Mouse (Mus musculus) adrenal gland, postnatal 14 days (tissue): ENCODE results near the gene Mettl8. TPM values are rescaled to one million over a fixed set of nuclear protein-coding genes. Genes with fewer than 3 reads are reported as not detected.

Source experiments
- DNase-seq: peaks from one replicate; pipeline ENCODE4 v3.0.0; 2021; ENCODE audit warnings: mixed read lengths
- total RNA-seq: library from RNA; stranded (reverse); gene quantifications from 2 replicates; pipeline ENCODE4 v1.2.3, GENCODE M21; 2021

The Mettl8 gene
- total RNA-seq, 1 experiment from 2014 or later: 11.6 TPM

DNA sequence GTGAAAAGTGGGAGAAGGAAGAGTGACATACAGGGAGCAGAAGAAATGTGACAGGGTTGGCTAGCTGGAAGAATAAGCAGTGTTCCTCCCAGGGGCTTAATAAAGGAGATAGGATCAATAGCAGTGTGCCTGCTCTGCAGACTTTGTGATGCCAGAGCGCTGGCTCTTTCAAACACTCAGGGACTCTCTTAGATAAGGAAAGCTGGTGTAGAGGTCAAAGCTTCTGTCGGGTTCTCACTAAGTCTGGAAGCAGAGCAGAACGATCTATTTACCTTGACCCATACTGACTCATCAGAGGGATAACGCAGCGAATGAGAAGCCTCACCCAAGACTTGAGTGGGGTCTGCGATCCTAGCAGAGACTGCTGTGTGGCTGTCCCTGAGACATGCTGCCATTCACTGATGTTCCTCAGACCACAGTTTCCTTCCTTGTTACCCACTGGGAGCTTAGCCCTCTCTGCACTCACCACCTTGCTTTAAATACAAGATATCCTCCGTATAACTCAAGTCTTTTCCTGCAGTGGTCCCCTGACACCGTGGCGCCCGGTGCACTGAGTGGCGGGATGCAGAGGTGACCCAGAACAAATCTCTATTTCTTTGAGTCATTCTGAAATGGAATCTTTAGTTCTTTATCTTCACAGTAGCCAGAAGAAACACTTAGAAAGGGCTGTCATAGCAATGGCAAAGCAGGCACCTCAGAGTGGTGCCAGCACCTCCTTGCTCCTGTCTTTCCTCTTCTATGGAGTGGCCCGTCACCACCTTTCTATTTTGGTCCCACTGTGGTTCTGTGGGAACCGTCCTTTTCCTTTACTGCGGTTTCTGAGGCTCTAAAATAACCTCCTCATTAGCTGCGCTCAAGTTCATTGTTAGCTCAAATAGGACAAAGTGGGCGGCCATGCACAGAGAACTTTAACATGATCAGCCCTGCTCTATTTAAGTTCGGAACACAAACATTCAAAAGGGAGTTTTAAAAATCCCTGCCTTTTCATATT lies 65.9 kb downstream of the Mettl8 start:
- peak; percentile 27 for DNase-seq

DNA sequence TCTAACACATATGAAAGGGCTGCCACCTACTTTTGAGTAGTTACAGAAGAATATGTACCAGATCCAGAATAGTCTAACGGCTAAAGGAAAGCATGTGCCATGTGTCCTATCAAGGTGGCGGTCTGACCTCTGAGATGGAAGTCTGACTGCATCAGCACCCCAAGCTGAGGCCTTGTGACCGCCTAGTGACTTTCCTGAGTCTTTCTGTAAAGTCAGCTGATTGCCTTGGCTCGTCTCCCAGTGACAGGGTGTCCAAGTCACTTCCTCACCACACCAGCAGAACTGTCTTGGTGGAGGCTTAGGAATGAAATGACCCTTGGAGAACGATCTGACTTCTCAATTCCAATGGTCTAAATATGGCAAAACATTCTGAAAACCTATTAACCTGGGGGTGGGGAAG lies 77.1 kb downstream of the Mettl8 start:
- peak; percentile 49 for DNase-seq

DNA sequence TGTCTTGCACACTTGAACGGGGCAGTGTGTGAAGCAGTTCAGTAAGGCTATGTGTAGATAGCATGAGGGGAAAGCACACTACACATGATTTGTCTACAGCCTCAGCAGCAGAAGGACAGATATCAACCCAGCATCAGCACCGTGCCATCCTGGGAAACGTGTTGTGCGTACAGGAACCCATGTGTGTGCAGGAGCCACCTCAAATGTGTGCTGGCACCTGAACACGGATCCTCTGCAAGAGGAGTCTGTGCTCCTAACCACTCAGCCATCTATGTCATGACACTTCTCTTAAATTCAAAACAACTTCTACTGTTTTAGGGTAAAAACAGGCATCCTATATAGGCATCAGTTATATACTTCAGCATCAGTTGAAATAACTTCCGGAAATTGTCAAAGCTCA lies 80.6 kb downstream of the Mettl8 start:
- DNase-seq: no peak

DNA sequence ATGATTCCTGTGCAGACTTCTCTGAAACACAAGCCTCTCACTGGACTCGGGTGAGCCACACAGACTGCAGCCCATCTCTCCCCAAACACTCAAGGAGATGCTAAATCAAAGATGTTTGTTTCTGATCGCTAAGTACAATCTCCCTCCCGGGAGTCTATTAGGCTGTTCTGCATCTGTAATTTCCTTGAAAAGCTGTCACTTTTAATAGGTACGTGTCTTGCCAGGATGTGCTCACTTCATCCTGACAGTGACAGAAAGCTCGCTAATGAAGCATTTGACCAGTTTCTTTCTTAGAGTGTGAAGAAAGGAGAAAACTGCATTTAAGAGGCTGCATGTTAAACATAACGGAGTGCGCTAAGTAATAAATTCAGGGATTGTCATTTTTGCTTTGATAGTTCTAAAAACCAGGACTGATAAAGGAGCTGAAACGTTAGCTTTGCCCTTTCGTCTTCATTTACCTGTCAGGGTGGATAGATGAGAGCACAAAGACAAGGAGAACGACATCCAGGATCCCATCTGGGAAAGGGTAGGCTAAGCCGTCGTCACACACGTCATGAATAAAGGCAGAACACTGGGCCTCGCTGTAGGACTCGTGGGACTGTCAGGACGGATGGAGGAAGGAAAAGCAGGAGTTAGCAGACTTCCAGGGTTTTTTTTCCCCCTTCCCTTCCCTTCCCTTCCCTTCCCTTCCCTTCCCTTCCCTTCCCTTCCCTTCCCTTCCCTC lies 82.4 kb downstream of the Mettl8 start:
- DNase-seq: no peak

DNA sequence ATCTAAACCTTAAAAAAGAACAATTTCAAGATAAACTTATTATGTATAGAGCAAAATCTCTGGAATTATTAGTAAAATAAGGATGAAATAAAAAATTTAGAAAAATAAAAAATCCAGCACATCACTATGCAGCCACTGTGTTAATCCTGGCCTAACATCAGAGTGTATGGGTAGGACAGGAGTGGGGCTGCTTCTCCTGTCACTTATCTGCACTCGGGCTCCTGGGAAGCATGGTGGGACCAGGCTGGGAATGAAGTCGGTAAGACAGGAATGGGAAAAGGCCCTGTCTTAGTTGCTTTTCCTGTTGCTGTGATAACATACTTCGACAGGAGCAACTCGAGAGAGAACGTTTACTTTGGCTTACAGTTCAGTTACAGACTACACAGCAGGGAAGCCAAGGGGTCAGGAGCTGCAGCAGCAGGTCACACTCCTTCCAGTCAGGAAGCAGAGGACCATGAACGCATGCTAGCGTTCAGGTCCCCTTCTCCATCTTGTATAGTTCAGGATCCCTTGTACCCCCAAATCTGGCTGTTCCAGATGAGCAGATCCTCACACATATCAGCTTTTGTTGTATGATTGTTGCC lies 85.1 kb downstream of the Mettl8 start:
- DNase-seq: no peak

DNA sequence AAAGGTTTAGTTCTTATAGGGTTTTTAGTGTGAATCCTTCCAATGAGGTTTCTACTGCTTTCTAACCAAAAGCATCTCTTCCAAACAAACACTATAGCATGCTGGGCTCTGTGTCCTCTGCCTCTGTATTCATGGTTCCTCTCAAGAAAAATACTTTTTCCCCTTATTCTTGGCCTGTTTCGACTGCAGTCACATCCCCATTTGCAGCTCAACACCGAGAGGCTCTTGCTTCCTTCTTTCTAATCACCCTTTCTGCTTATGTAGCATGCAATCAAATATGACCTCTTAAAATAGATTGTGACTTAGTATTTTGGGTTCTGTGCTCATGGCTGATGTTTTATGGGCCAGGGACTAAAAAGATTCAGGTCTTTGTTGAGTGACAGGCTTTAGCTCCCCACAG lies 87.1 kb downstream of the Mettl8 start:
- no peak for DNase-seq

DNA sequence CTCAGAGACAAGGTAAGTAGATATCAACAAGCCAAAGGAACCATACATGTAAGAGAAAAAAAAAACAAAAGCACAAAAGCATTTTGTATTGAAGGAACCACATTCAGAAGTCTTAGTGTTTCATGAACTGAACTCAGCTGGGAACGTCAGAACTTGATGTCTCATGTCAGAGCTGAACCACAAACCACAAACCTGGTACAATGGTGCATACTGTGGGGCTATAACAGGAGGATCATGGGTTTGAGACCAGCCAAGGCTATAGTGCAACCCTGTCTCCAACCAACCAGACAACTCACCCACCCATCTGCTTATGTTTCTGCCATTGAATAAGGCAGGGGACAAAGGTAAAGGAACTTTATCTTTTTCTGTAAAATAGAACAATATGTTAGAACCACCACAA lies 88.2 kb downstream of the Mettl8 start:
- no peak for DNase-seq

DNA sequence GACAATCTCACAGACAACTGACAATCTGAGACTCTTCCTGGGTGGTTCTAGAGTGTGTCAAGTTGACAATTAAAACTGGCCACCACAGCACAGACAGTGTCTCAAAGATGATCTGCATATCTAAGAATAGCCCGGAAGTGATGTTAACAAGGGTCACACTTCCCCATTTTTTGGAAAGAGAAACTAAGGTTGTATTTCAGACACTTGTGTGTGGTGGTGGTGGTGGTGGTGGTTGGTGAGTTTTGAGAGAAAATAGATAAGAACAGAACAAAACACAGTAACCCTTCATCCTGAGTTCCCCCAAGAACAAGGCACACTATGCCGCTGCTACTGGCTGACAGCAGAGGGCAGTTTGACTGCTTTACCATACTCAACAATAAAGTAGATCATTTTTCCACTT lies 90.6 kb downstream of the Mettl8 start:
- no peak for DNase-seq

DNA sequence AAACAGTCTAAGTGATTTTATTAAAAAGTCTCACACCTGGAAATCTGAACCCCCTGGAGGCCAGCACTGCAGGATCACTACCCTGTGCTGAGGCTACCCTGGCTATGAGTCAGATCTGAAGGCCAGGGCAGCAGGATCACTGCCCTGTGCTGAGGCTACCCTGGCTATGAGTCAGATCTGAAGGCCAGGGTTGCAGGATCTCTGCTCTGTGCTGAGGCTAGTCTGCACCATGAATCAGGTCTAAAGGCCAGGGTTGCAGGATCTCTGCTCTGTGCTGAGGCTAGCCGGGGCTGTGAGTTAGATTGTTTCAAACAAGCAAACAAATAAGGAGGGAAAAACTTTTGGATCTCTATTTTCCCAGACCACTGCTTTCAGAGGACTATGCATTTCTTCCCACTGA lies 92.5 kb downstream of the Mettl8 start:
- DNase-seq: peak; percentile 49

DNA sequence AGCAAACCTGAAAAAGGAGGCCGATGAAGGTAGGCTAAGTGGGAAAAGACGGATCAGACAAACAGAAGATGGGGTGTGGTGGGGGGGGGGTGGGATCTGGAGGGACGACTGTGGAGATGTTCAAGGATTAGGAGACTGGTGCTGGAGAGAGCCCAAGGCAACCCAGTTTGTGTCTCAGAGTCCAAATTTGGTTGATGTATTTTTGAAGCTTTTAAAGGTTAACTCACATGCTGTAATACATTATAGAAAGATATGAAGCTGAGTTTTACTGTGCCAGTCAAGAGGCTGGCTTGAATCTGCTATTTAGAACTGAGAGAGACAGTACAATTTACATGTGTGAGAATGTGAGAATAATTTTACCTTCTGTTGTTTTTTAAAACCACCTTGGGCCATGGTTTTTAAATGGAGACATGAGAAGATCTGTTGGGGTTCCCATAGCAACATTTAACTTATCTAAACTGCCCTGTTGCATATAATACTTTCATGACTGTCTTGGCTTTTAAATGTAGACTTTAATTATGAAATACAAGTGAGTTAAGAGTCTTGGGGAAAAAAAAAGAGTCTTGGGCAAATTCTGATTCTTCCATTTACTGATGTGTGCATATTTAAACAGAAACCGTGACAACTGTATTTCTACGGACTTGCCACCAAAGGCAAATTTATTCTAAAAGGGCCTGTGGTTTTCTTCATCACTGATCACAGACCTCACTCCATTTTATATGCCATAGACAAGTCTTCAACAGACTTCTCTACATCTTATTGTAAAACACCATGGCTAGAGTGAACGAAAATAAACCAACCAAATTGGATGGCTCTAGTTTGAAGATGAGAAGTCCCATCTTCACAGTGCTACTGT lies 94.1 kb downstream of the Mettl8 start:
- no peak for DNase-seq

DNA sequence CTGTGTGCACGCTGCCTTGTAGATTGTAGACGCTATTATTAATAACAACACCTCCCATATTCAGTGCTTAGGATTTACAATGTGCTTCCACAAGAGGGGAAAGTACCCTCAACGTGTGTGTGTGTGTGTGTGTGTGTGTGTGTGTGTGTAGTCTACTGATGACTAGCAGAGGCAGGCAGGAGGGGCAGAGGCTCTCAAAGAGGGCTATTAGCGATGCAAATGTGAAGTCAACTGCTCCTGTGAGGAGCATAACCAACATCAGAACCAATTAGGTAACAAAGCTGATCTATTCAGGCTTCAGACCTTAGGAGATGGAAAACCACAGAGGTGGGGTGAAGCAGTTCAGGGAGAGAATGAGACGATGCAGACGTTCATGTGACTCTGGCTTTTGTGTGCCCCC lies 95.3 kb downstream of the Mettl8 start:
- no peak for DNase-seq

DNA sequence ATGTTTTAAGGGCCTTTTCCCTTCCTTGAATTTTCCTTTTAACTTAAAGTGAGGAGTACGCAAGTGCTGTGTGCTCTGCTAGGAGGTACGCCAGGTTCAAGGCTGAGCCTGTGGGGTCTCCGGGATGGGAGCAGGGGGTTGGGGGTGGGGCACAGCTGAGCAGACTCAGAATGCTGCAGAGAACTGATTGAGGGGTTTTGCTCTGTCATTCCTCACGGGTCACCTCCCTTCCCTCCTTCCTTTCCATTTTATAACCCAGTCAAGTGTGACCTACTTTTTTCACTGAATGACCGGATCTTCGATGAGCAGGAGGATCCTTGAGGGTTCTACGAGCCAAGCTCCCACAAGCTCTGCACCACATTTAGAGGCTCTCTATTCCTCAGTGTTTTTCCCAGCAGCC lies 96.0 kb downstream of the Mettl8 start:
- no peak for DNase-seq

DNA sequence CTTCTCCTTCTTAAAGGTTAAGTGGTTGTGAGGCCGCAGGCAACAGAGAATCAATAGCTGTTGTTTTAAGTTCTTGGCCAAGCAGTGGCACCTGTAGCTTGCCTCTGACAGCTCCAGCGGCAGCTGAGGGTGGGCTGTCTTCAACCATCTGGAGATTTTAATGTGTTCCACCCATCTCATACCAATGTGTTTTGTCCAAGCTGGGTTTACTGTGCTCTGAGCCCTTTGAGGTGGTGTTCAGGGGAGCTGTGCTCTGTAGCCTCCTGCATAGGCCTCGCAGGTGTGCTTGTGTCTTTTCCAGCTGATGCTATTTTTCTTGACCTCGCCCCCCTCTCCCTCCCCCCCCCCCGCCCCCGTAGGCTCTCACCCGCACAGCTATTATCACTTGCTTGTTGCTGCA lies 96.8 kb downstream of the Mettl8 start:
- no peak for DNase-seq

DNA sequence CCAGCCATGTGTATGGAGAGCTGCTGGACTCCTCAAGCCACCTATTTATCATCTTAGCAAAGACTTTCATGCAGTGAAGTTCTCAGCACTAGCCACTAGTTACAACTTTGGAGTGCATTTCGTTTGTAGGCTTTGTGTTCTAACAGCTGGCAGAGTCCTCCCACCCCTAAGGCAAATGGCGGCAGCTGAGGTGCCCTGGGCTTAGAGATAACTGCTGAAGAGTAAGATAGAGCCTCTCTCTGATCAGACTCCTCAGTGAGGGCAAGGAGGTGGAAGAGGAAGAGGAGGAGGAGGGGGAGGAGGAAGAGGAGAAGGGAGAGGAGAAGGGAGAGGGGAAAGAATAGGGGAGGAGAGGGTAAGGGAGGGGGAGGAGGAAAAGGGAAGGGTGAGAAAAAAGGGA lies 101.8 kb downstream of the Mettl8 start:
- DNase-seq: no peak

DNA sequence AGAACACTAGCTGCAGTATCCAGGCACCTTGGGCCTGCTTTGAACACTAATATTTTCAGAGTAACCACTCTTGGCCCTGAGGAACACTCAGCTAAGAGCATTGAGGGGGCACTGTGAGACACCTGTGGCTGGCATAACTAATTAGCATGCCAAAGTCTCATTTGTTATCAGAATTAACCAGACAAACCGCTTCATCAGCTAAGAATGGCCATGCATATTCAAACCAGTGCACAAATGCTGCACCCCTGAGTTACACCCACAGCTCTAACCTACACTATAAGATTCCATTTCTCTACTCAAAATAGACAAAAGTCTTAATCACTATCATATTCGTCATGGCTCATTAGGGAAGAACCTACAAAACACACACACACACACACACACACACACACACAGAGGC lies 103.4 kb downstream of the Mettl8 start:
- DNase-seq: no peak

DNA sequence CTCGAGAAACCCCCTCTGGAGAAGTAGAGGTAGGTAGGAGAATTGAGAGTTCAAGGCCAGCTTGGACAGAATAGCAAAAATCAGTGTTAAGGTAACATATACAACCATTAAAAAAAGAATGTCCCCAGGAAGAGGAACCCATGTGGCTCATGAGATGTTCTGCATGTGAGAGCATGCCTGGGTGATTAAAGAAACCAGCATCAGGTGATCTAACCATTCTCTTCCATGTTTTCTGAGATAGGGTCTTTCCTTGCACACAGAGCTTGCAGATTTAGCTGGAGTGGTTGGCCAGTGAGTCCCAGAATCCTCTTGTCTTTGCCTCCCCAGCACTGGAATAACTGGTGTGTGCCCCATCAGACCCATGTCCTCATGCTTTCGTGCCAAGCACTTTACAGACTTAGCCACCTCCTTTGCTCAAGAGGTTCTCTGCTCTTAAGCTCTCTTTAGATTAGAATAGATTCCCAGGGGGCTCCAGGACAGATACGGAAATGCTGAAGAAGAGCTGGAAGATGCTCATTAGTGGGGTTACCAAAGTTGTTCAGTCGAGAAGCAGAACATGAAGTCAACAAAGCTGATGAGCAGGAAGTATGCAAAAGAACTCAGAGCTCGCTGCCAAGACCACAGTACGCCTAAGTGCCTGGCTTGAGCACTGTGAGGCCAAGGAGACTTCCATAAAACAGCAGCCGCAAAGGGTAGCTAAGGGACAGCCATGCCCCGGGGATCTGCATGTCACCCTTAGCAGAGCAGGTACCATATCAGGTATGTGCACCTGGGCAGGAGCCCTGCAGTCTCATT lies 110.7 kb downstream of the Mettl8 start:
- no peak for DNase-seq

DNA sequence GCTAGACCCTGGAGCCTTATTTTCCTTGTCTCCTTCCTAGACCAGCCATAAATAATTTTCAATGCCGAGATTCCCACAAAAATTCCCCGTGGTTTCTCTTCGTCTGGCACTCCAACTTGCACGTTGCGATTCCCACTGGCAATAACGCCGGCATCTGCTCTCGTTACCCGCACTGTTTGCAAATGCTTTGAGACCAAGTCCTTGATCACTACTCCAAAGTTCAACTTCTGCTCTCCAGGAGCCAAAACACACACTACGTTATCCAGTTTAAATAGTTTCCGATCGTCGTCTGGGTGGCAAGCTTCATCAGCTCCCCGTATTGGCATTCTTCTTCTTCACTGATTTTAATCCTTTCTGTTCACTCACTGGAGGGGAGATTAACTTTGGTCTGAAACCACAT lies 114.6 kb downstream of the Mettl8 start:
- DNase-seq: no peak

DNA sequence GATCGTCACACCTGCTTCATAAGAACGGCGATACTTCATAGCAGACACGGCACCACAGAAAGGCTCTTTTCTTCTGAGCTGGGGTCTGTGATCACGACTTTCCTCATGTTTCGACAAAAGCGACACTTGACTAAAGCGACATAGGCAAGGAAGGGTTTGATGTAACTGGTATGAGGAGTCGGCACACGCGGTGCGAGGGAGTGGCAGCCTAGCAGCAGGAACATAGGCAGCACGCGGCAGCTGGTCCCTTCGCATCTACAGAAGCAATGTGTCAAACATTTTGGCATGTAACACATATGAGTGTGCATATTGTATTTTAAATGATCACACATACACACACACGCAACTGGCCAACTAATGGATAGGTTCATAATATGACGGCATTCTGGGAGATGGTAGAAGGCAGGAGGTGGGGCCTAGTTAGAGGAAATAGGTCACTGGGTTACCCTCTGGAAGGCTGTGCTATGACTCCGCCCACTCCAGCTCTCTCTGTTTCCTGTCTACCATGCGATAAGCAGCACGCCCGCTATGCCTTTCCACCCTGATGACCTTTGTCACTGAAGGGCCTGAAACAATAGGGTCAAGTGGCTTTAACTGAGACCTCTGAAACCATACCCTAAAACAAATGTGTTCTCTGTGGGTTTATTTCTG lies 116.4 kb downstream of the Mettl8 start:
- DNase-seq: no peak

DNA sequence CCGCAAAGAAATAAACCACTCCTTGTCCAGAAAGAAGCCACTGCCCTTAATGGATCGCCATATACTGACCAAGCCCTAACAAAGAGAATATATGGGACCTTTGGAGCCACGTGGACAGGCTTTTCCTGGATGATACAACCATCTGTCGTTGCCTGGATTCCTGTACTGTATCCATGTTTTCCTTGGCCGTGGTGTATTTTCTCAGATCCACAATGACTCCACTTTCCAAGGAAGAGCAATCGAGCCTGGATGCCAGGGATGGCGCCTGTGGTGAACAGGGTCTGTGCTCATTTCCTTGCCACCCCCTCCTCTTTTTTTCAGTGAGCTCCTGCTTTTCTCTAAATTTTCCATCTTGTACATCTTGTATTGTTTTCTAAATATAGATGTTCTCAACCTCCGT lies 120.6 kb downstream of the Mettl8 start:
- DNase-seq: no peak

DNA sequence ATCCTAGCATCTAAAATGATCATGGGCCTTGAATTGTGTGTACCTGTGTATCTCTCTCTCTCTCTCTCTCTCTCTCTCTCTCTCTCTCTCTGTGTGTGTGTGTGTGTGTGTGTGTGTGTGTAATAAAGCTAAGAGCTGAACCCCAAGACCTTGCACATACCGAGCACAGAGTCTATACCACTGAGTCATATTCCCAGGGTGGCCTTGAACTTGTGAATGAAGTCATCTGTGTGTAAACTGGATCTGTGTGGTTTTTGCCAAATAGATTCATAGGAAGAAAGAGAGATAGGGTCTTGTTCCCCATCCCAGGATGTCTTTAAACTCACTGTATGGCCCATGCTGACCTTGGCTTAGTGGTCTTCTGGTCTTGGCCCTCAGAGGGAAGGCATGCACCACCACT lies 121.9 kb downstream of the Mettl8 start:
- peak; percentile 41 for DNase-seq

DNA sequence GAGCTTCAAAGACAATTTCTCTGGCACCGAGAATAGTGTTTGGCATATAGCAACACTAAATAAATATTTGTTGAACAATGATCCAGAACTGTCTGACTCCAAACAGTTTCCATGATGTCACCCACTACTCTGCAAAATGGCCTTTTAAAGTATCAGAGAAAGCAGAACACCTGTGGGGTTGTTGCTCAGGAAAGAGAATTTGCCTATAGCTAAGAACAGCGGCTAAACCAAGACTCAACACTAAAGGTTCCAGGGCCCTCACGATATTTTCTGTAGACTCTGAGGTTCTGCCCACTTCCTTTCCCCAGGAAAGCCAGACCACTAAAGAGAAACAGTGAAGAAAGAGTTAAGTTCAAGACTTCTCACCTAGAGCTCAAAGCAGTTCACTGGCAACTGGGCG lies 122.4 kb downstream of the Mettl8 start:
- DNase-seq: no peak
